Mouse (Mus musculus) small intestine, adult 2 months (tissue): Measurements from ENCODE around the gene Foxn3.

Source experiments
- CTCF ChIP-seq: fragments of 200-500 bp; IDR thresholded peaks from 2 replicates; pipeline ENCODE4 v1.5.1; 2012; ENCODE audit warnings: low read depth, mild to moderate bottlenecking, control low read depth, inconsistent platforms, low read length, moderate library complexity, mixed read lengths; ENCODE audit not compliant: insufficient replicate concordance, insufficient read length; ENCODE audit errors: extremely low read depth
- POLR2A ChIP-seq: fragments of 200-500 bp; IDR thresholded peaks from 2 replicates; pipeline ENCODE4 v1.6.1; 2012; ENCODE audit warnings: low read depth, mild to moderate bottlenecking, control low read depth, inconsistent platforms, low read length, moderate library complexity

DNA sequence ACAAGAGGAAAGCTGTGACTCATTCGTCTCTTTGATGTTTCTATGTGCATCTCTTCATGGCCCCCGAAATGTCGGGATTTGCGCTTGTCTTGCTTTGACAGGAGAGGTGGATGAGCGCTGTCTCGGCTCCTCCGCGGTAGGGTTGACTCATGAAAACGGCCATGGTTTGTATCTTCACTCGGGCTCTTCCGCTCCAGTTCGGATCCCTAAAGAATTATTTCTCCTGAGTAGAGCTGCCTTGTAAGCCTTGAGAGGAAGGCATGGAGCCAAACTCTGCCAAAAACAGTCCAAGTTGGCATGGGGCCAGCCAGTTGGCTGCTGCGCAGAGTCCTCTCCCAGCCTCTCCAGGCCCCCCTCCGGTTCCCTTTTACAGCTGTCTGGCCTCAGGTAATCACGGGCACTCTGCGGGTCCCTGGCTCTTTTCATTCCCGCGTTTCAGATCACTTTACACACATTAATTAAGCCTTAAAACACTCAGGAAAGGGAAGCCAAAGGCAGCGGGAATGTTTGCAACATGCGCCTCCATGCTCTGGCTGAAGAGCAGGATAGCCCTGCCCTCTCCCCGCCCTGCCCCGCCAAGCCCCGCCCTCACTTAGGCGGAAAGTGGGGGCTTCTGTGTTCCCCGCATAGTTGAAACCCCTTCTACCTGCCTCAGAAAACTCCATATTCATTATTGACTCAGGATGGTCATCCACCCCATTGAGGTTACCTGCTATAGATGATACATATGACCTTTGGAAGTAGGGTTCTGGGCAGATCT lies 7.0 kb upstream of the Foxn3 start:
- TF ChIP-seq CTCF (no peak), POLR2A (no peak)
